Mouse (Mus musculus) heart, postnatal 0 days (tissue): ENCODE data around the gene Cldn10. TPM values are rescaled to one million over a fixed set of nuclear protein-coding genes. Genes with fewer than 3 reads are reported as not detected.

Experiments
- ATAC-seq: fragments of 200-750 bp; cut with Nextera tagmentation; 2 replicates; pipeline ENCODE4 v1.8.0; 2017; ENCODE audit warnings: low read depth, moderate number of reproducible peaks, moderate library complexity; ENCODE audit not compliant: insufficient read depth
- DNase-seq: peaks from one replicate; pipeline ENCODE4 v3.0.0-alpha.2; 2016; ENCODE audit warnings: low spot score
- H3K27ac ChIP-seq: fragments of 300-500 bp; sonication (generic); 2 replicates; pipeline ENCODE4 v1.5.1; 2014; ENCODE audit warnings: low read depth, mild to moderate bottlenecking
- H3K27me3 ChIP-seq: fragments of 300-500 bp; sonication (generic); 2 replicates; pipeline ENCODE4 v1.6.1; 2014; ENCODE audit warnings: low read length, mixed read lengths; ENCODE audit not compliant: control insufficient read depth, insufficient read depth
- H3K36me3 ChIP-seq: fragments of 300-500 bp; sonication (generic); replicated peaks from 2 replicates; pipeline ENCODE4 v1.6.1; 2014; ENCODE audit warnings: low read length, mixed read lengths; ENCODE audit not compliant: control insufficient read depth, insufficient read depth
- H3K4me1 ChIP-seq: fragments of 300-500 bp; sonication (generic); 2 replicates; pipeline ENCODE4 v1.6.1; 2014; ENCODE audit warnings: antibody characterized with exemption; ENCODE audit not compliant: control insufficient read depth, insufficient read depth
- H3K4me2 ChIP-seq: fragments of 300-500 bp; sonication (generic); 2 replicates; pipeline ENCODE4 v1.6.1; 2014; ENCODE audit warnings: low read depth, mild to moderate bottlenecking, low read length, moderate library complexity
- H3K4me3 ChIP-seq: fragments of 300-500 bp; sonication (generic); 2 replicates; pipeline ENCODE4 v1.5.1; 2014; ENCODE audit warnings: low read depth, low read length
- H3K9ac ChIP-seq: fragments of 300-500 bp; sonication (generic); replicated peaks from 2 replicates; pipeline ENCODE4 v1.6.1; 2014; ENCODE audit warnings: low read depth, low read length, mixed read lengths
- H3K9me3 ChIP-seq: fragments of 300-500 bp; sonication (generic); replicated peaks from 2 replicates; pipeline ENCODE4 v1.6.1; 2016; ENCODE audit warnings: low read length; ENCODE audit not compliant: control insufficient read depth
- CTCF ChIP-seq: IDR thresholded peaks from 2 replicates; pipeline ENCODE4 v1.5.1; 2016; ENCODE audit warnings: antibody characterized with exemption, control low read depth, low read depth
- EP300 ChIP-seq: IDR thresholded peaks from 2 replicates; pipeline ENCODE4 v1.6.1; 2016; ENCODE audit warnings: antibody characterized with exemption, low read depth
- WGBS: fragments of 180-500 bp; shearing (Covaris S2); extraction: QIAGEN DNeasy Blood & Tissue Kit; methylation state at CpG from one replicate; pipeline ENCODE4 v1.1.7; 2014; 5-methylcytosine and 5-hydroxymethylcytosine counted together
- polyA plus RNA-seq: library from polyadenylated mRNA; unstranded; fragments of >200 nt; fragmentation: Nextera tagmentation; extraction: Ambion mirVana; gene quantifications from 2 replicates; pipeline ENCODE4 v1.2.1, GENCODE M21; 2015
- total RNA-seq: library from RNA; depleted of rRNA; stranded (reverse); fragments of >200 nt; gene quantifications from 2 replicates; pipeline ENCODE4 v1.2.3, GENCODE M21; 2014; ENCODE audit warnings: low replicate concordance

Gene Cldn10
- total and polyA plus RNA-seq, 2 experiments from 2014 or later: 0.15 to 1.7 TPM

DNA sequence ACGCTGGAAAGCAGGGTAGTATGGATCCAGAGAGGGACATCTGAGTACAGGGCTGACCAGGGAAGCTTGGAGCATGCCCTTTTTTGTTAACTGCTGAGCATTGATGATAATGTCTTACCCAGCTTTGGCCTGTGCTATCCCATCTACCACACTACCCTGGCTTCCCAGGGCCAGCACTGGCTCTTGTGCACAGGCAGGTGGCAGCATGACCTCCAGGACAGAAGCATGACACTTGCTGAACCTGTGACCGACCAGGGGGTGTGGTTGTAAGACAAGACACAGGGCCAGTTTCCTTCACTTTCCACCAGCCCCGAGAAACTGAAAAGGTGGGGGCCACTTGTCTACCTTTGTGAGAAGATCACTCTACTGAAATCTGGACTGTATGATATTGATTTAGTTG, 5.5 kb upstream of the Cldn10 start:
- Histone ChIP-seq H3K4me3 (no peak overlapping the region), H3K4me2 (no peak overlapping the region), H3K9ac (no peak overlapping the region), H3K4me1 (no peaks in the 10 kb centered on the region), H3K36me3 (no peaks in the 10 kb centered on the region), H3K27ac (no peak overlapping the region), H3K27me3 (no peaks in the 10 kb centered on the region), H3K9me3 (no peaks in the 10 kb centered on the region)
- WGBS: 37% methylated on average over 3 of the region's 3 CpGs
- TF ChIP-seq CTCF: peak; percentile 27; the same call in 1 of the 2 replicates
- TF ChIP-seq EP300: no peak
- ATAC-seq: no peak
- no peak for DNase-seq

DNA sequence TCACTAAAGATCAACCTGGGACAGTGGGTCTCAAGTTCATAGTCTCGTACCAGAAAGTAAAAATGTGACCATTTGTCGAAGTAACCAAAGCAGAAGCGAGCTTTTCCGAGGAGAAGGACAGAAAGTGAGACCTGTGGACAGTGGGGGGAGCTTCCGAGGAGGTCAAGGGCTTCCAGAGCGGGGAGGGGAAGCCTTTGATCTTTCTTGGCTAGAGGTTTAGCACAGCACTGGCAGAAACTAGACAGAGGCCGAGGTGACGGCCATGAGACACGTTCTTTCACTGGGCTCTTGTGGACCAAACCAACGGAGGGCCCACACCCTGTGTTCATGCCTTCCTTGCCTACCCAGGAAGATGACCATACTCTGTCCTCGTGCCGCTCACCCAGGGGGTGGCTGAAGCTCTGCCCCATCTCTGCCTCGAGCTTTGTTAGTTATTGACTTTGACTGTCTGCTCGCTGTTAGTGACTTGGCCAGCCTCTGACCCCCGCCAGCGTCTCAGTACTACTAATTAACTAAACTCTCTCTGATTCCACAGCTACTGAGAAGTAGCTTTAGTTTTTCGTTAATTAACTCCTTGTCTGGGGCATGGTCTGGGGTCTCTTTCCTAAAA, 4.3 kb upstream of the Cldn10 start:
- Histone ChIP-seq H3K4me3 (no peak overlapping the region), H3K4me1 (no peaks in the 10 kb centered on the region), H3K27me3 (no peaks in the 10 kb centered on the region), H3K9ac (no peak overlapping the region), H3K27ac (no peak overlapping the region), H3K4me2 (no peak overlapping the region), H3K9me3 (no peaks in the 10 kb centered on the region), H3K36me3 (no peaks in the 10 kb centered on the region)
- WGBS: 70% methylated on average over 17 of the region's 17 CpGs
- ATAC-seq (no peak), DNase-seq (no peak)
- TF ChIP-seq EP300: no peak
- no peak for TF ChIP-seq CTCF

DNA sequence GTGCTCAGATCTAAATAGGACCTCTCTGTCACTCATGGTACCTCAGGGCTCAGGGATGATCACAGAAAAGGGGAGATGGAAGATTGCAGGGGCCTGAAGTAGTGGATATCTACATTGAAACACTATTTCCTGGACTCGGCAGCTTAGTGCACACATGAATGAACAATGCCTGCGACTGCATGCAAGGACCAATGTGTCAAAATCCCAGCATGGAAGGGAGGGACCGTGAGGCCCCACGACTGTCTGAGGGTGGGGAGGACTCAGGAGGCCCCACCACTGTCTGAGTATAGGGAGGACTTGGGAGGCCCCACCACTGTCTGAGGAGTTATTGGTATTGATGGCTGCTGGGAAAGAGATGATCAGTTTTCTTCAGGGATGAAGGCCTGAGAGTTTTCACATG, 2.5 kb downstream of the Cldn10 start:
- Histone ChIP-seq H3K9me3 (no peaks in the 10 kb centered on the region), H3K27me3 (no peaks in the 10 kb centered on the region), H3K4me3 (no peak overlapping the region), H3K36me3 (no peaks in the 10 kb centered on the region), H3K9ac (no peak overlapping the region), H3K4me2 (no peak overlapping the region), H3K4me1 (no peaks in the 10 kb centered on the region), H3K27ac (no peak overlapping the region)
- TF ChIP-seq EP300 (no peak), CTCF (no peak)
- DNase-seq (no peak), ATAC-seq (no peak)
- WGBS: 67% methylated on average over 4 of the region's 4 CpGs

DNA sequence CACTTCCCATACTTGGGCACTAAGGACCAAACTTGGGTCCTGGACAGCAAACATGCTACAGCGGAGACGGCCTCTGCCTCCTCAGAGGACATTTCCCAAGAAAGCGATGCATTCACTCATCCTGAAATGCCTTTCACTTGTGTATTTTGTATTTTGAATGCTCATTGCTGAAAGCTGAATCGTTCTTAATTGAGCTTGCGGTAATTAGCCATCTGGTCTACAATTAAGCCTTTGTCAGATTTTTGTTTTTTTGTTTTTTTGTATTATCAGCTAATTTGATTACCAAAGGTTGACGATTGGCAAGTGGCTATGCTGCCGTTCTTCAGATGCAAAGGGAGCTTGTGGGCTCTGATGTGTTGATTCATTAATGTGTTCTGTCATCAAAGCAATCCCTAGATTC, 5.2 kb downstream of the Cldn10 start:
- Histone ChIP-seq H3K27ac (no peak overlapping the region), H3K4me2 (no peak overlapping the region), H3K4me3 (no peak overlapping the region), H3K36me3 (no peaks in the 10 kb centered on the region), H3K4me1 (0 out of 2 replicates have a peak, but pooled peaks cover 3% of the 10 kb centered on the region), H3K9me3 (no peaks in the 10 kb centered on the region), H3K27me3 (no peaks in the 10 kb centered on the region), H3K9ac (no peak overlapping the region)
- DNase-seq (no peak), ATAC-seq (no peak)
- TF ChIP-seq EP300 (no peak), CTCF (no peak)
- WGBS: 80% methylated on average over 7 of the region's 7 CpGs

DNA sequence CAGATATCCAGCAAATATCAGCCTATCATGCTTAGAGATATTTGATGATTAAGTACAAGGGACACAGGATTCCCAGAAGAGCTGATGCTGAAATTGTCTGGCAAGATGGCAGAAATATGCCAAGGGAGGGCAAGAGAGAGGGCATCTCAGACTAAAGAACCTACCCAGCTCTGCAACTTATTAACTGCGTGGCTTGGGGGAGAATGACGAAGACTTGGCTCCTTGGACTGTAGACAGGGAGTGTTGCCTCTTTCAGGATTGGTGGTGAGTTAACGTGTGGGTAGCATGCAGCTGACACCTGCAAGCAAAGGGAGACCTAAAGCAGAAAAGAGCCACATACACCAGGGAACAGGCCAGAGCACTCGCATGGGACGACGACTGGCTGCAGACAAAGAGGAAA, 5.7 kb downstream of the Cldn10 start:
- H3K4me3 ChIP-seq: no peak overlapping the region
- WGBS: 77% methylated on average over 6 of the region's 6 CpGs
- no peaks in the 10 kb centered on the region for H3K36me3 ChIP-seq
- ATAC-seq: no peak
- no peaks in the 10 kb centered on the region for H3K9me3 ChIP-seq
- TF ChIP-seq CTCF (no peak), EP300 (no peak)
- no peaks in the 10 kb centered on the region for H3K27me3 ChIP-seq
- H3K9ac ChIP-seq: no peak overlapping the region
- H3K4me2 ChIP-seq: no peak overlapping the region
- no peak for DNase-seq
- 0 out of 2 replicates have a peak, but pooled peaks cover 3% of the 10 kb centered on the region for H3K4me1 ChIP-seq
- H3K27ac ChIP-seq: no peak overlapping the region

DNA sequence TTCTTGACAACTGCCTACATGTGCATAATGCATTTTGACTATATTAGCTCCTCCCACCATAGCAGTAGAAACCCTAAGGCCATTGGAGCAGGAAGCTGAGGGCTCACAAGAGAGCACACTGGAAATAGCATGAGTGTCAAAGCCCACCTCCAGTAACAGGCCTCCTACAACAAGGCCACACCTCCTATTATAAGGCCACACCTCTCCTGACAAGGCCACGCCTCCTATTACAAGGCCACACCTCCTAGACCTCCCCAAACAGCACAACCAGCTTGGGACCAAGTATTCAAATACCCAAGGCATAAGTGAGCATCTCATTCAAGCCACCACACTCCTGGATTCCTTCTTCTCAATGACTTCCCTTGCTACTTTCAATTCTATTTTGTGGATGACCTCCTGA, 6.5 kb downstream of the Cldn10 start:
- TF ChIP-seq EP300 (no peak), CTCF (no peak)
- no peaks in the 10 kb centered on the region for H3K36me3 ChIP-seq
- H3K4me3 ChIP-seq: no peak overlapping the region
- no peak overlapping the region for H3K4me2 ChIP-seq
- ATAC-seq (no peak), DNase-seq (no peak)
- no peak overlapping the region for H3K27ac ChIP-seq
- H3K27me3 ChIP-seq: no peaks in the 10 kb centered on the region
- WGBS: 52% methylated on average over 1 of the region's 1 CpGs
- no peaks in the 10 kb centered on the region for H3K9me3 ChIP-seq
- no peak overlapping the region for H3K9ac ChIP-seq
- 0 out of 2 replicates have a peak, but pooled peaks cover 3% of the 10 kb centered on the region for H3K4me1 ChIP-seq
